Mouse (Mus musculus) liver, embryonic 15.5 days (tissue): ENCODE measurements around the gene 1700006A11Rik. TPM values are rescaled to one million over a fixed set of nuclear protein-coding genes. Genes with fewer than 3 reads are reported as not detected.
"Not testable (repeated sequence)": the region's sequence is repeated elsewhere in the genome, so short reads cannot be mapped to it uniquely, and the experiment has no call there.

Source experiments
- ATAC-seq: fragments of 200-750 bp; cut with Nextera tagmentation; 2 replicates; pipeline ENCODE4 v1.8.0; 2017; ENCODE audit warnings: moderate number of reproducible peaks, mild to moderate bottlenecking, moderate library complexity; ENCODE audit not compliant: insufficient read depth
- H3K27ac ChIP-seq: fragments of 300-500 bp; sonication (generic); replicated peaks from 2 replicates; pipeline ENCODE4 v1.5.1; 2015; ENCODE audit warnings: mild to moderate bottlenecking, inconsistent platforms
- H3K27me3 ChIP-seq: fragments of 300-500 bp; sonication (generic); 2 replicates; pipeline ENCODE4 v1.6.1; 2015; ENCODE audit warnings: mild to moderate bottlenecking, inconsistent platforms
- H3K36me3 ChIP-seq: fragments of 300-500 bp; sonication (generic); replicated peaks from 2 replicates; pipeline ENCODE4 v1.6.1; 2015; ENCODE audit warnings: moderate library complexity, mild to moderate bottlenecking, inconsistent platforms
- H3K4me1 ChIP-seq: fragments of 300-500 bp; sonication (generic); replicated peaks from 2 replicates; pipeline ENCODE4 v1.6.1; 2015; ENCODE audit warnings: inconsistent platforms
- H3K4me2 ChIP-seq: fragments of 300-500 bp; sonication (generic); 2 replicates; pipeline ENCODE4 v1.6.1; 2015; ENCODE audit warnings: moderate library complexity, mild to moderate bottlenecking, inconsistent platforms
- H3K4me3 ChIP-seq: fragments of 300-500 bp; sonication (generic); replicated peaks from 2 replicates; pipeline ENCODE4 v1.5.1; 2015; ENCODE audit warnings: mild to moderate bottlenecking, inconsistent platforms
- H3K9ac ChIP-seq: fragments of 300-500 bp; sonication (generic); 2 replicates; pipeline ENCODE4 v1.6.1; 2015; ENCODE audit warnings: moderate library complexity, mild to moderate bottlenecking, inconsistent platforms
- H3K9me3 ChIP-seq: fragments of 300-500 bp; sonication (generic); replicated peaks from 2 replicates; pipeline ENCODE4 v1.6.1; 2016; ENCODE audit warnings: inconsistent platforms
- WGBS: fragments of 180-500 bp; shearing (Covaris S2); methylation state at CpG from one replicate; pipeline ENCODE4 v1.1.7; 2015; ENCODE audit warnings: mixed read lengths; ENCODE audit not compliant: insufficient replicate concordance; 5-methylcytosine and 5-hydroxymethylcytosine counted together
- polyA plus RNA-seq: library from polyadenylated mRNA; unstranded; fragments of >200 nt; fragmentation: Nextera tagmentation; extraction: Ambion mirVana; gene quantifications from 2 replicates; pipeline ENCODE4 v1.2.1, GENCODE M21; 2015

Gene 1700006A11Rik
- polyA plus RNA-seq, result not detected in 2 replicates

DNA sequence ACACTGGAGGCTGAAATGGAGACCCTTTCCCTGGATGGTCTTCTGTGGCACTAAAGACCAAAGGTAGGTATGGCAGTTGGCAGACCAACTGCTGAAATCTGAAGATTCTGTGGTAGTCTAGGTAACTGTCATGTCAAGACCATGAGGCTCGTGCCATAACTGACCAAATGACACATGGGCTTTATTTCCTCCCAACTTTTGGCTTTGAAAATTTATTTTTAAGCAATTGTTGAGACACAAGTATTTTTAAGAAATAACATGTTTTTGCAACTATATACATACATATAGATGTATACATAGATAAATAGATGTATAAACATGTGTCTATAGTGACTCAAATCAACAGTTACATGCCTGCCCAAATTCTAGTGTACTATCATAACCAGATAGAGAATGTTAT, at the start of gene 1700006A11Rik:
1700006A11Rik (minus strand) TSS at position 101 of the 400 bp plus-strand sequence.
- 55% methylated on average over 1 of the region's 1 CpGs for WGBS
- Histone ChIP-seq H3K27me3 (no peaks in the 10 kb centered on the region), H3K9me3 (no peaks in the 10 kb centered on the region), H3K36me3 (no peaks in the 10 kb centered on the region), H3K4me1 (no peaks in the 10 kb centered on the region), H3K9ac (no peak within 1 kb of the TSS), H3K4me2 (no peak within 1 kb of the TSS), H3K4me3 (no peak within 1 kb of the TSS), H3K27ac (no peak within 1 kb of the TSS)
- no peak for ATAC-seq

DNA sequence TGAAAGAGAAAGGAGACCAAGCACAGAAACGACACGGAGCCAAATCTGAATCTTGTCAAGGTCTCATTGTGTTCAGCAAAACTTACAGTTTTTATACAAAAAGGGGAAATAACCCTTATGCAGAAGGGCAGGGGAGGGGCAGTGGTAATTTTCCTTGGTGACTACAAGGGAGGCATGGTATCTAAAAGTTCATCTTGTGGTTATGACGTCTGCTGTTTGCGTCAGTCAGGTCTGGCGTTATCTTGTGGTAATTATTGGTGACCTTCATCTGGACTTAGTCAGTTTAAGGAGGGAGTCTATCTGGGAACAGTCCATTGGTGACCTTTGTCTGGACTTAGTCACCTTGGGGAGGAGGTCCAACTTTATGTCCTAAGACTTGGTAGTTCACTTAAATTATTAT, 48.5 kb upstream of the 1700006A11Rik start:
- H3K4me2 ChIP-seq, H3K4me3 ChIP-seq, H3K4me1 ChIP-seq, H3K9ac ChIP-seq, H3K27ac ChIP-seq, H3K9me3 ChIP-seq, H3K27me3 ChIP-seq, H3K36me3 ChIP-seq, ATAC-seq: not testable (repeated sequence)
- WGBS, result 47% methylated on average over 5 of the region's 5 CpGs

DNA sequence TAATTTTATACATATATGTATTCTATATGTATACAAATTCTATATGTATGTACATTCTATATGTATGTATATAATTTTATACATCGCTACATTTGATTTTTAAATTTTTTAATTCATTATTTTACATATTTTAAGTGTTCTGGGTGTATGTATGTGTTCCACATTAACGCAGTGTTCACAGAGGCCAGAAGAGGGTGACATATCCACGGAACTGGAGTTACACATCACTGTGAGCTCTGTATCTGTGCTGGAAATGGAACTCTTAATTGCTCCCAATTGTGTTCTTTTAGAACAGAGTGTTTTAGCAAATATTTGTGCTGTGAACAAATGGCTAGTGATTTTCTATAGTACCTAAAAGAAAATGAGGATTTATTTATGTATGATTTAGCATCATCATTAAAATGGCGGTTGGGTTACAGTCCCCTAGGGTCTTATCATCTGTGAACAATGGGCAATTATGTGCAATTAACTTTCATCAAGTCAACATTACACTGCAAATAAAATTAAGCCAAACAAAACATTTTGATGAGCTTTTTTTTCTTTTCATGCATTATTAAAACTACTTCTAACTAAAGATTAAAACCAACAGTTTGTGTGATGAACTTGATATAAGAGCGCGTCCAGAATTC, 40.4 kb upstream of the 1700006A11Rik start:
- ATAC-seq, result no peak
- H3K27me3 ChIP-seq, result no peaks in the 10 kb centered on the region
- H3K4me2 ChIP-seq, result no peak overlapping the region
- WGBS, result 68% methylated on average over 6 of the region's 6 CpGs
- H3K9ac ChIP-seq, result no peak overlapping the region
- H3K4me1 ChIP-seq, result no peaks in the 10 kb centered on the region
- H3K4me3 ChIP-seq, result no peak overlapping the region
- H3K27ac ChIP-seq, result no peak overlapping the region
- H3K36me3 ChIP-seq, result no peaks in the 10 kb centered on the region
- no peaks in the 10 kb centered on the region for H3K9me3 ChIP-seq

DNA sequence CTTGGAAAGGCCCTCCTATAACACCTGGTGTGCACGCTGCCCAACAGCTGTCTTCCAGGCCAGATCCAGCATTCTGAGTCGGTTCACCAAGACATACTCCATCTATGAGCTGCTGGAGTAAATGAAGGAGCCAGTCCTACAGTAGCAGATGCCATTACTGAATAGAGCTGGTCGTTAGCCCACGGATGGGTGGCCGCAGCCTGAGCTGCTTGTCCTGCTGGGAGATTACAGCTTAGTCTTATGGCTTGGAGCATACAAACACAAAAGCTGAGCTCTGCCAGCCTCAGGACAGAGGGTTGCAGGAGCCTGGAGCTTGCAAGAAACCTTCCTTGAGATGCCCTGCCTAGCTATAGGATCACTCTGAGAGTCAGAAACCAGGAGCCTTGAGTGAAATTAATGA, 33.6 kb downstream of the 1700006A11Rik start:
- no peaks in the 10 kb centered on the region for H3K27me3 ChIP-seq
- no peaks in the 10 kb centered on the region for H3K36me3 ChIP-seq
- no peak for ATAC-seq
- no peak overlapping the region for H3K27ac ChIP-seq
- no peak overlapping the region for H3K4me3 ChIP-seq
- WGBS, result 64% methylated on average over 5 of the region's 5 CpGs
- H3K9ac ChIP-seq, result no peak overlapping the region
- H3K9me3 ChIP-seq, result no peaks in the 10 kb centered on the region
- no peak overlapping the region for H3K4me2 ChIP-seq
- no peaks in the 10 kb centered on the region for H3K4me1 ChIP-seq

DNA sequence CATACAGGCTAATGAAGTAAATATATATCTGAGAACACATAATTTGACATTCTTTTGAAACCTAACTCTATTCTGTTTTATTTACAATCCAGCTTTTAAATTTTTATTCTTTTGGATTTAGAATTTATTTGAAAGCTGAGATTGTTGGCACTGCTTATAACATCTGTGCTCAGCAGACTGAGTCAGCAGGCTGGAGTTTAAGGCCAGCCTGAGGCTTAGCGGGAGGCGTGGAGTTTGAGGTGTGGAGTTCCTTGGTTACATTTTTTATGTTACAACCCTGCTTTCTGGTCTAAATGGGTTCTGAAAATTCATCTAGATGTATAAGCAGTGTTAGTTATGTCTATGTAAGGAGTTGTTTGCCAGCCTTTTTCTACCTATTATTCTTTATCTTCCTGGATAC, 35.7 kb downstream of the 1700006A11Rik start:
- no peak overlapping the region for H3K4me3 ChIP-seq
- H3K27me3 ChIP-seq, result no peaks in the 10 kb centered on the region
- no peak overlapping the region for H3K4me2 ChIP-seq
- H3K27ac ChIP-seq, result no peak overlapping the region
- no peaks in the 10 kb centered on the region for H3K9me3 ChIP-seq
- no peaks in the 10 kb centered on the region for H3K4me1 ChIP-seq
- H3K36me3 ChIP-seq, result no peaks in the 10 kb centered on the region
- no peak for ATAC-seq
- WGBS, result 76% methylated on average over 2 of the region's 2 CpGs
- H3K9ac ChIP-seq, result no peak overlapping the region

DNA sequence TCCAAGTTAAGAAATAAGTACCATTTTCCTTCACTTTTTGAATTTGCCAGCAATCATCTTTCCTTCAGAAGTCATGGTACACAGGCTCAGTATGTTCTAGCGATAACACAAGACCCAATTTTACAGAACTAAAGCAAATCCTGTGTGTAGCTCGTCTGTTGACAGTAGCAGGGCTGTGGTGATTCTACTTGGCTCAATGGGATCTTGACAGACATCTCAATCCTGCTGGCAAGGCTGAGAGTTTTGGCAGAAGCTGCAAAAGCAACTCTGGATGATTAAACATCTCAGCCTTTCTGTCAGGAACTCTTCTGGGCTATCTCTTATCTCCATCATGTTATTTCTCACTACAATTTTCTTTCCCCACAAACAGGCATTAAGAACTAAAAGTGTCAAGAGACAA, 36.2 kb downstream of the 1700006A11Rik start:
- Histone ChIP-seq H3K27ac (no peak overlapping the region), H3K4me1 (no peaks in the 10 kb centered on the region), H3K4me3 (no peak overlapping the region), H3K9ac (no peak overlapping the region), H3K27me3 (no peaks in the 10 kb centered on the region), H3K36me3 (no peaks in the 10 kb centered on the region), H3K4me2 (no peak overlapping the region), H3K9me3 (no peaks in the 10 kb centered on the region)
- no peak for ATAC-seq
- 31% methylated on average over 2 of the region's 2 CpGs for WGBS

DNA sequence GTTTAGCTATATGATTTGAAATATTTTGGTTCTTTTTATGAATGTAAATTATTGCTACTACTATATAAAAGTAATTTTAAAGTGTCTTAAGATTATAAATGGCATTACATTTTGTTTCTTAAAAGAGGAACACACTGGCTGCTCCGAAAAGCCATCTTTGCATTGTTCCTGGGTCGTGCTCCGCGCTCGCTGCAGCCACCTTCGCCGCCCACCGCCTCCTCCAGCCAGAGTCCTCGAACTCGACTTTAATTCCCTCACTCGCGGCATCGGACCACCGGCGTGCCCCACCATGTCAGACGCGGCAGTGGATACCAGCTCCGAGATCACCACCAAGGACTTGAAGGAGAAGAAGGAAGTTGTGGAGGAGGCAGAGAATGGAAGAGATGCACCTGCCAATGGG, 40.5 kb downstream of the 1700006A11Rik start:
- H3K36me3 ChIP-seq, H3K27me3 ChIP-seq, H3K4me3 ChIP-seq, H3K9me3 ChIP-seq, H3K4me1 ChIP-seq, H3K4me2 ChIP-seq, H3K27ac ChIP-seq, H3K9ac ChIP-seq, ATAC-seq: not testable (repeated sequence)
- WGBS, result 81% methylated on average over 18 of the region's 18 CpGs

DNA sequence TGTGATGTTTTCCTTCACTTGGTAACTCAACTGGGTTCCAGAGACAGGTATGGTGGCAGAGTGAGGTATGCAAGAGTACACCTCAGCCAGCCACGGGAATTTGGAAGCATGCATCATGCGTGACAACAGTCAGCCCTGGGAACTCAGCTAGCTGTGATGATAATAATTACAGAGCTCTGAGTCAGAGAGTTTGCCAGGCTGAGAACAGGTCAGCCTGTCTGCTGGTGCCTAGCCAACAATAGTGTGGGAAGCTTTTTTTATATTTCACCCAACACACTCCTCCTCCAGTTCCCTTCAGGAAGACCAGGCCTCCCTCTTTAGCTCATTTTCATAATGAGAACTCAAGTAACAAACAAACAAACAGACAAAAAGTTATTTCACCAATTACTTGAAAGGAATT, 53.8 kb downstream of the 1700006A11Rik start:
- Histone ChIP-seq H3K27me3 (no peaks in the 10 kb centered on the region), H3K9ac (no peak overlapping the region), H3K9me3 (no peaks in the 10 kb centered on the region), H3K36me3 (no peaks in the 10 kb centered on the region), H3K4me2 (no peak overlapping the region), H3K27ac (no peak overlapping the region), H3K4me1 (no peaks in the 10 kb centered on the region), H3K4me3 (no peak overlapping the region)
- ATAC-seq, result no peak
- WGBS, result 65% methylated on average over 2 of the region's 2 CpGs

DNA sequence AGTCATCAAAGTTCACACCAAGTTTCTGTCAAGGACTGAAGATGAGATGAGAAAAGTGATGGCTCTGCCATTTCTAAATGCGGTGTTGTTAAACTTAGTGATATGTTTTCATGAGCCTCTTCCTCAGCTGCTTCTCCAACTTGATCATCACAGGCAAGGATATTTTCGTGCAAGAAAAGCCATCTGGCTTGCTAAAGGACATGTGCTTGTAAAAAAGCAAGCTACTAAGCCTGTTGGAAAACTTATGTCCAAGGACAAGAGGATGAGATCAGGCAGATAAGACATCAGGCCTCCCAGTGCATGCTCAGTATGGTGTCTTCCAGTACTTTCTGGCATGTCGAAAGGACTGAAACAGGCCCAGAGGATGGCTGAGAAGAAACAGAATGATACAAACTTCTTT, 68.3 kb downstream of the 1700006A11Rik start:
- no peak overlapping the region for H3K27ac ChIP-seq
- H3K27me3 ChIP-seq, result no peaks in the 10 kb centered on the region
- H3K4me3 ChIP-seq, result no peak overlapping the region
- no peaks in the 10 kb centered on the region for H3K36me3 ChIP-seq
- ATAC-seq, result no peak
- no peak overlapping the region for H3K9ac ChIP-seq
- H3K9me3 ChIP-seq, result no peaks in the 10 kb centered on the region
- no peaks in the 10 kb centered on the region for H3K4me1 ChIP-seq
- WGBS, result 60% methylated on average over 3 of the region's 3 CpGs
- no peak overlapping the region for H3K4me2 ChIP-seq

Other genes with a start within 250 kb of the 1700006A11Rik start
- 0.17 and 0.20 TPM in 2 replicates for gene Tram1l1, start 105.2 kb downstream of the 1700006A11Rik start, polyA plus RNA-seq
- not detected in 2 replicates for gene 1700003H04Rik, start 155.1 kb upstream of the 1700006A11Rik start, polyA plus RNA-seq